Mouse (Mus musculus): Measurements from ENCODE around the gene Rabgap1l.

GRCm38 (mm10) chr1:160576124-160576523, 216.9 kb downstream of the Rabgap1l start:
- TF ChIP-seq CTCF (IDR thresholded peaks at IDR 0.05; ENCODE audit: borderline replicate concordance, extremely low read depth, insufficient read depth, insufficient read length) (no peak), POLR2A (IDR thresholded peaks at IDR 0.05; ENCODE audit: borderline replicate concordance, extremely low read depth, insufficient read depth, insufficient read length, poor library complexity, severe bottlenecking) (no peak)

Data from brain, embryonic 14.5 days (tissue).